Mouse (Mus musculus) megakaryocyte, embryonic 14.5 days (primary cell): Measurements from ENCODE around the gene 5430427O19Rik.

Experiments
- FLI1 ChIP-seq: IDR thresholded peaks from 2 replicates; pipeline ENCODE4 v1.6.1; 2012; ENCODE audit warnings: low read length, inconsistent platforms, mixed read lengths
- GATA1 ChIP-seq: IDR thresholded peaks from 3 replicates; pipeline ENCODE4 v1.6.1; 2012; ENCODE audit warnings: mixed read lengths, low read length, inconsistent platforms, borderline replicate concordance

DNA sequence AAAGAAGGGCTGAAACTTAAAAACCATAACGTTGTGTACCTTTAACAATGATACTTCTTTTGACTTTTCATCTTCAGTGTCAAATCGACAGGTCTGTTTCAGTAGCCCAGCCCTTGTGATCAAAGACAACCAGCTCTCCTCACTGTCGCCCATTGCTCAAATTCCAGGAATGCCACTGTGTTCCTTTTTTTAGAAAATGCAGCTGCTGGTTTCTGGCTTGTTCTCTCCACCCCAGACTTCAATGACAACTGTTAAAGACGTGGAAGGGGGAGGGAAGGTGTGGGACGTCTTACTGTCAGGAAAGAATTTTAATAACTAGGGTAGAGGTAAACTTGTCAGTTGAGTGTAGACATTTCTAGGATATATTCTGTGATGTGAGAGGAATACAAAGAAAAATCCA is 16.5 kb downstream of the 5430427O19Rik start:
- TF ChIP-seq GATA1 (no peak), FLI1 (no peak)
